Mouse (Mus musculus): ENCODE data around the gene Tfrc. TPM values are rescaled to one million over a fixed set of nuclear protein-coding genes. Genes with fewer than 3 reads are reported as not detected.

Tfrc gene
- total RNA-seq, 2 experiments from 2014 or later: 51.8 to 61.6 TPM

GRCm38 (mm10) chr16:32645361-32645914 is 36.7 kb downstream of the Tfrc start:
- peak in 1 of 2 experiments; percentile 52 for DNase-seq (ENCODE audit: low spot score in 2 of 2)

- DNase-seq (ENCODE audit: low spot score in 2 of 2): no peak
Observed at GRCm38 (mm10) chr16:32646014-32646413, 37.3 kb downstream of the Tfrc start.

- no peak for DNase-seq (ENCODE audit: low spot score in 2 of 2)
Observed at GRCm38 (mm10) chr16:32647712-32648111, 39.0 kb downstream of the Tfrc start.

- DNase-seq (ENCODE audit: low spot score in 2 of 2): no peak
Observed at GRCm38 (mm10) chr16:32650461-32650860, 41.7 kb downstream of the Tfrc start.

- DNase-seq (ENCODE audit: low spot score in 2 of 2): no peak
Observed at GRCm38 (mm10) chr16:32650974-32651618, 42.4 kb downstream of the Tfrc start.

GRCm38 (mm10) chr16:32654071-32654733 is 45.5 kb downstream of the Tfrc start:
- DNase-seq (ENCODE audit: low spot score in 2 of 2): no peak

GRCm38 (mm10) chr16:32655534-32655933 is 46.8 kb downstream of the Tfrc start:
- no peak for DNase-seq (ENCODE audit: low spot score in 2 of 2)

- no peak for DNase-seq (ENCODE audit: low spot score in 2 of 2)
Observed at GRCm38 (mm10) chr16:32656321-32656720, 47.6 kb downstream of the Tfrc start.

- DNase-seq (ENCODE audit: low spot score in 2 of 2): no peak
Observed at GRCm38 (mm10) chr16:32656794-32657193, 48.1 kb downstream of the Tfrc start.

GRCm38 (mm10) chr16:32657498-32658250 is 49.0 kb downstream of the Tfrc start:
- DNase-seq (ENCODE audit: low spot score in 2 of 2): no peak

GRCm38 (mm10) chr16:32658743-32659171 is 50.0 kb downstream of the Tfrc start:
- peak; percentile 44 to 62 for DNase-seq (ENCODE audit: low spot score in 2 of 2)

- peak; percentile 66 to 74 for DNase-seq (ENCODE audit: low spot score in 2 of 2)
Observed at GRCm38 (mm10) chr16:32659385-32659784, 50.7 kb downstream of the Tfrc start.

GRCm38 (mm10) chr16:32660095-32660494 is 51.4 kb downstream of the Tfrc start:
- no peak for DNase-seq (ENCODE audit: low spot score in 2 of 2)

- DNase-seq (ENCODE audit: low spot score in 2 of 2): peak in 1 of 2 experiments; percentile 58
Observed at GRCm38 (mm10) chr16:32660557-32661321, 52.0 kb downstream of the Tfrc start.

- DNase-seq (ENCODE audit: low spot score in 2 of 2): no peak
Observed at GRCm38 (mm10) chr16:32661493-32661921, 52.8 kb downstream of the Tfrc start.

GRCm38 (mm10) chr16:32662372-32662771 is 53.7 kb downstream of the Tfrc start:
- DNase-seq (ENCODE audit: low spot score in 2 of 2): no peak

GRCm38 (mm10) chr16:32663231-32663858 is 54.6 kb downstream of the Tfrc start:
- no peak for DNase-seq (ENCODE audit: low spot score in 2 of 2)

GRCm38 (mm10) chr16:32664211-32664610 is 55.5 kb downstream of the Tfrc start:
- no peak for DNase-seq (ENCODE audit: low spot score in 2 of 2)

- no peak for DNase-seq (ENCODE audit: low spot score in 2 of 2)
Observed at GRCm38 (mm10) chr16:32665851-32666665, 57.3 kb downstream of the Tfrc start.
